Mouse (Mus musculus) ES-Bruce4 (cell line): ENCODE results near the gene Rbbp8nl.

Experiments
- CTCF ChIP-seq: IDR thresholded peaks from one replicate; pipeline ENCODE4 v1.8.1; 2011; ENCODE audit warnings: low read depth, low read length
- EP300 ChIP-seq: IDR thresholded peaks from 2 replicates; pipeline ENCODE4 v1.6.1; 2011; ENCODE audit warnings: low read depth, low read length; ENCODE audit not compliant: insufficient read depth
- POLR2A ChIP-seq: IDR thresholded peaks from one replicate; pipeline ENCODE4 v1.8.1; 2011; ENCODE audit warnings: low read length; ENCODE audit not compliant: insufficient read depth

GRCm38 (mm10) chr2:180314292-180314691 is 24.6 kb upstream of the Rbbp8nl start:
- TF ChIP-seq EP300, result no peak
- TF ChIP-seq CTCF, result no peak
- no peak for TF ChIP-seq POLR2A
